Mouse (Mus musculus) erythroblast, embryonic 14.5 days (primary cell): Measurements from ENCODE around the gene Kansl1.

Source experiments
- GATA1 ChIP-seq: IDR thresholded peaks from 2 replicates; pipeline ENCODE4 v1.6.1; 2012; ENCODE audit warnings: low read length, inconsistent platforms, mixed read lengths
- TAL1 ChIP-seq: IDR thresholded peaks from 3 replicates; pipeline ENCODE4 v1.6.1; 2012; ENCODE audit warnings: low read length, inconsistent platforms, mixed read lengths

DNA sequence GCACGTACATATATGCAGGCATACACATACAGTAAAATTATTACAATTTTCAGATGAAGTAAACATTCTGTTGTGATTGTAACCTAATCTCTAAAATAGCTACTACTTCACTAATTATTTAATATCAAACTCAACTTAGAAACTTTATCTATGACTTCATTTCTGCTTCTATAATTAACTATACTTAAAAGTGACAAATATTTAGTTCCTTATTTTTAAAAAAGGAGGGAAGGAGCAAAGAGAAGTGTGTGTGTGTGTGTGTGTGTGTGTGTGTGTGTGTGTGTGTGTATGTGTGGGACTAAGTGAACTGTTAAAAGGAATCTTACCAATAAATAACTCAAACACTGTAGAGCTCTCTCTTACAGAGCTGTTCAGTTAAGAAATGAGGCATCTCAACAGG lies 82.1 kb downstream of the Kansl1 start:
- TF ChIP-seq GATA1 (no peak), TAL1 (no peak)
